Mouse (Mus musculus) left cerebral cortex, adult 9 months (tissue): Measurements from ENCODE around the gene Gtf2b.

ENCODE experiments used
- DNase-seq, 2 experiments: peaks; one replicate each; pipeline ENCODE4 v3.0.0; 2022; ENCODE audit warnings: low spot score in 2 of 2

Gene Gtf2b

DNA sequence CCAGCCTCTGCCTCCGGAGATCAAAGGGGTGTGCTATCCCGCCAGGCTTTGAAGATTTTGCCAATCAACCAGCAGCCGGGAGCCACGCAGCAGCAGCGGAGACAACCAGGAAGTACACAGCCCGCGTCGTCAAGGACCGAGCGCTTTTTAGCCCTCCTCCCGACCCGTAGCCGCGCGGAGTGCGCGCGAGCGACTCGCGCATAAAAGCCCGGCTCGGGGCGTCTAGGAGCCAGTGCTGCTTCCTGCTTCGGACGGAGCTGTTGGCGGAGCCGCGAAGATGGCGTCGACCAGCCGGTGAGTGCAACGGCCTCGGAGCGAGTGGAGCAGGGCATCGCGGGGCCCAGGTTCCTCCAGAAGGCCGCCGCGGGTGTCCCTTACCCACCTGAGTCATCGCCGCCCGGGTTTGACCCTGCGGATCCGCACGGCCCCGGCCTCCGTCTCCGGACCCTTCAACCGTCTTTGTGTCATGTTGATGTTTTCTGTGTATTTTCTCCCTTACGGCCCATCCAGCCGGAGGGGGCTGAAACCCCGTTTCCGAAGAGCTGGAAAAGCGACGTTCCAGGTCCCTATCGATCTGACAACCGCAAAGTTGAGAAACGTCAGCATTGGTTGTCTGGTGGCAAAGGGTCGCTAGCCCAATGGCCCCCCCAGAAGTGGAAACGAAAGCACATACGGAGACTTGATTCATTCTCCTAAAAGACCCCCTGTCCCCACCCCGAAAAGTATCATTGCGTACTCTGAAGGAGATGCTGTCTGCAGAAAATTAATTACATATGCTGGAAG, at the start of gene Gtf2b:
TSS of gene Gtf2b (plus strand) at position 51 of the 783 bp plus-strand sequence.
- peak; percentile 58 to 89 for DNase-seq

- DNase-seq, result no peak
Measured at GRCm38 (mm10) chr3:142725481-142725880, 39.4 kb upstream of the Gtf2b start.

DNA sequence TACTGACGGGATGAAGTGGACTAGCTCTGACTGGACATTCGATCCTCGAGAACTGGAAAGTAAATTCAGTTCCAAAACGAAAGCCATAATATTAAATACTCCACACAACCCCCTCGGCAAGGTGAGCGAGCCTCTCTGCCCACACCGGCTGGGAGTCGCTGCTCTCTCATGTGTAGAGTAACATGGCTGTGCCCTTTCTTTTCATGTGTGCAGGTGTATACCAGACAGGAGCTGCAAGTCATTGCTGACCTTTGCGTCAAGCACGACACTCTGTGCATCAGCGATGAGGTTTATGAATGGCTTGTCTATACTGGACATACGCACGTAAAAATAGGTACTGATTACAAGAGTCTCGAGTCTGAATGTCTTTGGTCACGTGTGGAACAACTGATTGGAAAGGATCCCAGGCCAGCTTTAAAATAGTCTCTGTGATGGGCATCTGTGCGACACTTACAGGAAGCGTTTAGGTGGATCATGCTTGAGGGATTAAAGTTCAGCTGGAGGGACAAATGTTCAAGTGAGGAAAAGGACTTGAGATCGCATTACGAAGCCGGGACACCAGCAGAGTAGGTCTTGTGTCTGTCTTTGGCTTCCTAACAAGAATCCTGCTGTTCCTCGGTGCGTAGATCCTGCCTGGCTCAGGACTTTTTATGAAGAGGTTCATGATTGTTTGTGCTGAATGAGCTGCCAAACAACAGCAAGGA, 38.7 kb upstream of the Gtf2b start:
- DNase-seq, result no peak

DNA sequence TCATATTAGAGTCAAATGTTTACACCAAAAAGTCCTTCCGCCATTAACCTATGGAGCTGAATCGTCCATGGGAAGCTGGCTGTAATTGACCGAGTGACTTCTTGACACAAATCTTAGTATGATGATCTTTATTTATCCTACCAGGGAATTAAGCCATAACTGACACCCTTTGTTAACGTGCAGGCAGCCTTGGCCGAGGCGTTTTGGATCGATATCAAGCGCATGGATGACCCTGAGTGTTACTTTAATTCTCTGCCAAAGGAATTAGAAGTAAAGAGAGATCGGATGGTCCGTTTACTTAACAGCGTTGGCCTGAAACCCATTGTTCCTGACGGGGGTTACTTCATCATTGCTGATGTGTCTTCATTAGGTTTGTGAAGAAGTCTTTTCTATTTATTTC, 30.6 kb upstream of the Gtf2b start:
- DNase-seq, result no peak

DNA sequence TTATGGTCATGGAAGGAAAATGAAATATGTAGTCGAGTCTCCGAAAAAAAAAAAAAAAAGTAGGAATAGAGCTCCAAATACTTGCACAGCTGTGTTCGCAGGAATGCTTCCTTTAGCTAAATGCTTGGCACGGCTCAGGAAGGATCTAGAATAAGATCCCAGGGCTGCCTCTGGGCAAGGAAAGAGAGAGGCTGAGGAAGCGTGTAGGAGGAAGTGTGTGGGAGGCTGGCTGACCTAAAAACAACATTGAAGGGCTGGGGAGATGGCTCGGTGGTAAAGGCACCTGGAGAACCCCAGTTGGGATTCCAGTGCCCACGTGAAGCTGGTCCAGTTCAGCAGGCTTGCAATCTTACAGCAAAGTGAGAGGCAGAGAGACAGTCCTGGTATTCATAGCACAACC, 23.9 kb upstream of the Gtf2b start:
- DNase-seq, result peak in 1 of 2 experiments; percentile 67

DNA sequence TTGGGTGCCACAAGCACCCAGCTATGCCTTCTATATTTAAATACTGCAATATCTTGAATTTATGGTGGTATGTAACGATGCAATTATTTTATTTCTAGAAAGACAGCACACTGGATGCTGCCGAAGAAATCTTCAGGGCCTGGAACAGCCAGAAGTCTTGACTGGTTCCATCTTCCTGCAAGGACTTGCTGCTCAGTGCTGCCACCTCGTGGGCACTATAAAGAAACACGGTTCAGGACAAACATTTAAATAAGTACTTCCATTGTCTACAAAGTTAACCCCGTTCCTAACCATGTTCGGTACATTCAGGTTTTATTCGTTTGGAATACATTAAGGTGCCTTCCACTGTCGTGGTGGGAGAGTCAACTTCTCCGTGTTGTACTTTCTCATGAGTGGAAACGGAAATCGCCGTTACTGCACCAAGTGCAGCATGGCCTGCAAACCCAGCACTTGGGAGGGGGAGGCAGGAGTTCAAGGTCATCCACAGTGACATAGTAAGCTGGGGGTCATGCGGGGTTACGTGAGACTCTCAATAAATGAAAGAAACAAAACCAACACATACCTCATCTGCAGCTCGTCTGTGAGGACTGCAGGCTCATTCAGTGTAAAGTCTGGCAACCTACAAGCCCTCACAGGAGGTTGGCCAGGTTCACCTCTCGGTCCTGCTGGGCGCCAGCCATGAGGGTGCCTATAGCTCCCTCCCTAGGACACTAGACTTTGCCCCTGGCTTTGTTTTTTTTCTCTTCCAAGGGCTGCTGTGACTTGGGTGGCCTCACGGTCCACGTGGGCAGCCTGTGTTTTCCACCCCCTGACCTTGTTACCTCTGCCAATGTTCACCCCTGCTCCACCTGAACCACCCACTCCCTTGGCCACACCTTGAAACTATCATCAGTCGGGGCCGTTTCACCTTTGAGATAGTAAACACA, 20.6 kb upstream of the Gtf2b start:
- DNase-seq, result no peak

GRCm38 (mm10) chr3:142745076-142745475, 19.8 kb upstream of the Gtf2b start:
- DNase-seq, result no peak

- DNase-seq, result no peak
Measured at GRCm38 (mm10) chr3:142747673-142748072, 17.2 kb upstream of the Gtf2b start.

DNA sequence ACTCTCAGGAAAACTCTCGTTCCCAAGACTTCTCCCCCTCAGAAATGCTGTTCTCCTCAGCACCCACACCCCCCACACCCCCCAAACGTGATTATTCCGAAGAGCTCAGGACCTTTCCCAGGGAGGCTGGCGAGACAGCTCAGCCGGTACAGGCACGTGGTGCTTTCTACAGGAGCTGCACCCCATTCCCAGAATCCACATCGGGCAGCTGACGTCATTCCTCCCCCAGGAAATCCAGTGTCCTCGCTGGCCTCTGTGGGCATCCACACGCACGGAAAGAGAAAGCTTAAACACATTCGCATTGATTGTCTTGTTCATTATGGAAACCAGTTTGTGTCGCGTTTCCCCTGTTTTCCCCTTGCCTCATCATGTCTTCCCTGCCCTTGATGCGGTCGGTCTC, 15.7 kb upstream of the Gtf2b start:
- DNase-seq, result no peak

DNA sequence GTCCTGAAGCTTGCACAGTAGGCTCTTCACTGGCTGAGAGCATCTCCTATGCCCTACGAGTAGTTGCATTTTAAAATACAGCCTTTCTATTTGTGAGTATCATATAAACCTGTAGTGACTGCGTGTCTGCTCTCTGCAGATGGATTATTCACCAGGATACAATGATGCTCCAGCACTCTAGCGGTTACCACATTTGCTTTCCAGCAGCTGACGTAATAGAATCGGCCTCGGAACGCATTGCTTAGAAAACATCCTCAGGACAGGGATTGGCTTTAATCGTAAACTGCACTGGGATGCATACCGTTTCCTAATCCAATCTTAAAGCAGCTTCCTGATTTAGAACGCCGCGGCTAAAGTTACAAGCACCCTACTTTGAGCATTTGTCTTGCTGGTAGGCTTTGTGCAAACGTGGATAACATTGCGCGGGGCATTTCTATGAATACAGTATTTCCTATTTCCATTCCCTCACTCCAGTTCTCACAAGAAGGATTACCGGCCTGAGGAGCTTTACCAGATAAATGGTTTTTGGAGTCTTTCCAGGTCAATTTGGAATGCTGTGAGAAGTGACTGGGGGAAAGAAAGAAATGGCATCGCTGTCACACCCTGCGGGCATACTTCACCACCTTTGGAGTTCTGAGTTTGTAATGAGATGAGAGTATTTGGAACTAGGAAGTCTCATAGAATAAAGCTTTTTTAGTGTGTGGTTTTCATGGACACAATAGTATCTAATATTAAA, 9.5 kb upstream of the Gtf2b start:
- DNase-seq, result peak in 1 of 2 experiments; percentile 21

GRCm38 (mm10) chr3:142757841-142758240, 7.0 kb upstream of the Gtf2b start:
- no peak for DNase-seq

- no peak for DNase-seq
Measured at GRCm38 (mm10) chr3:142758593-142758992, 6.3 kb upstream of the Gtf2b start.

- DNase-seq, result peak in 1 of 2 experiments; percentile 15
Measured at GRCm38 (mm10) chr3:142760356-142760755, 4.5 kb upstream of the Gtf2b start.

GRCm38 (mm10) chr3:142765778-142766165, 927 bp downstream of the Gtf2b start:
- DNase-seq, result no peak

GRCm38 (mm10) chr3:142768498-142768897, 3.7 kb downstream of the Gtf2b start:
- DNase-seq, result no peak

- no peak for DNase-seq
Measured at GRCm38 (mm10) chr3:142770518-142770917, 5.7 kb downstream of the Gtf2b start.

GRCm38 (mm10) chr3:142773538-142774191, 8.8 kb downstream of the Gtf2b start:
- no peak for DNase-seq

- DNase-seq, result no peak
Measured at GRCm38 (mm10) chr3:142777227-142777626, 12.4 kb downstream of the Gtf2b start.

GRCm38 (mm10) chr3:142786423-142787072, 21.7 kb downstream of the Gtf2b start:
- no peak for DNase-seq

GRCm38 (mm10) chr3:142795587-142795986, 30.7 kb downstream of the Gtf2b start:
- peak in 1 of 2 experiments; percentile 20 for DNase-seq
